Mouse (Mus musculus): ENCODE measurements around the gene Synm.
A peak's percentile ranks its signal among the peaks of the same experiment; 100 is the strongest.

Synm gene

DNA sequence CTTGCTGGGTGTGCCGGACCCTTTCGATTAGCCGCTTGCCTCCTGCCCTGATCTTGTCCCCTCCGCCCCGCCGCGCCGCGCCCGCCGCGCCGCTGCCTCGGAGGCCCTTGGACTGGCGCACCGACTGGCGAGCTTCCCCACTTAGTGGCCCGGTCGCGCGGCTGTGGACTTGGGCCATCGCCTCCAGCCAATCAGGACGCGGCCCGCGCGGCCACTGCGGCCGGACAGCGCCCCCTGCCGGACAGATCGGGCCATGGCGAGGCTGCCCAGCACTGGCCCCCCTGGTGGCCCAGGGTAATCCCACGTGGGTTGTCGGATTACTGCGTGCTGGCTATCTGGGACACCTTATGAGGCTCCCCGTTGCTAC lies at the start of gene Synm:
Gene Synm (minus strand): TSS at position 114 of the 367 bp plus-strand sequence.
- DNase-seq: peak; percentile 81 to 90

DNA sequence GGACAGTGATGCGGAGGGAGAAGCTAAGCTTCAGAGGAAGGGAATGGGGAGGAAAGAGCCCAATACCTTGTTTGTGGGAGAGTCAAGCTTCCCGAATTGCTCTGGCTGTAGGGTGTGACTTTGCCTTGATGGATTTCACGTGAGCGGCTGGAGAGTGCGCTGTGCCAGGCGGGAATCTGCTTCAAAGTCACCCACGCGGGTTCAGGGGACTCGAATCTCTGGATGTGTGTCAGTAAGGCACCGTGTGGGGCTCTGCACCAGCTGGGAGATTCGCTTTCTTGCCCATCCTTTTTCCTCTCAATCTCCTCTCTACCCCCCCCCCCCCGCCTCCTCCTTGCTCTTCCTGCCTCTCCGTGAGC lies 44.3 kb upstream of the Synm start:
- no peak for DNase-seq

- peak; percentile 76 to 86 for DNase-seq
Observed at GRCm38 (mm10) chr7:67803015-67803856, 43.7 kb upstream of the Synm start.

DNA sequence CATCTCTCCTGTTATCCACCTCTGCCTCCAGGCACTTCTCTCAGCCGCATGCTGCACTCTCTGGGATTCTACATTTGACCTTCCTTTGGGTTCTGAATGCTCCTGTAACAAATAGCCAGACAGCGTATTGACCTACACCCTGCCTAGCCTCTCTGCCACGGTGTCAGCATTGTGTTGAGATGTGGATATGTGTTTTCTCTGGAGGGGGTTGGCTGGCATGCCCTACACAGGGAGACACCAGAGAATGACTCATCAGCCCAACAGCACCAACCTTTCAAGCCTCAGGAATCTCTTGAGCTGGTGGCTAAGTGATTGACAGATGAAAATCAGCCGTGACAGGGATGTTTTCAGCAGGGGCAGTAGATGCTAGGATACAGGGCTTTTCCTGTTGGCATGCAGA lies 41.5 kb upstream of the Synm start:
- DNase-seq: no peak

DNA sequence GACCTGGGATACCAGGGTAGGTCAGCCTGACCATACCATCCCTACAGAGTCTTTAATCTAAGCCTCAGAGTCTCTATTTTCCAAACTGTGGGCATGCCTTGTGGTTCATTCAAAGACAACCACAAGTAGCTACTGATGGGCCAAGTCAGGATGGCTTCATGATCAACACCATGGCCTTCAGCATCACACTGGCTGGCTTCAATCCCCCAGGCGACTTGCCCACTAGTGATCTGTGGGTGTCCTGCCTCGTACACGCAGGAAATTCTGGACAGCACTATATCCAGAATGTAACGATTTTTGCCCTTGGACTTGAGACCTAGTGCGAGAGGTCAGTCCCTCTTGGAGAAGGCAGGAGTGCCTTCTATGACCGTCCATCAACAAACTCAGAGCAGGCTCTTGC lies 41.0 kb upstream of the Synm start:
- no peak for DNase-seq

DNA sequence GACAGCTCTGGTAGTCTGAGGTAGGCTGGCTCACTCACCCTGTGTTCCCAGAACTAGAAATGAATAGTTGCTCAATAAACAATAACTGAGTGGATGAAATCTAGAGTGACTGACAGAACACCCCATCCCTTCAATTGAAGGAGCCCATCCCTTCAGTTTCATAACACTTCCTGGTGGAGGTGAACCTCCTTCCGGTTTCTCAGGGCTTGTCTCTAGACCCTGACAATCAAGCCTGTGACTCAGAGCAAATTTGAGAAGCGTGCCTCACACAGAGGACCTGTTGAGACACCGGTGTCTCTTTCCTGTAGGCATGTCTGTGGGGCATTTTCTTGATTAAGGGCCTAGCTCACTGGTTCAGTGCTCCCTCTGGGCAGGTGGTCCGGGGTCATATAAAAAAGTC lies 38.9 kb upstream of the Synm start:
- no peak for DNase-seq

- no peak for DNase-seq
Observed at GRCm38 (mm10) chr7:67797065-67797464, 37.5 kb upstream of the Synm start.

GRCm38 (mm10) chr7:67793449-67793848 lies 33.9 kb upstream of the Synm start:
- no peak for DNase-seq

GRCm38 (mm10) chr7:67791256-67791655 lies 31.7 kb upstream of the Synm start:
- DNase-seq: no peak

GRCm38 (mm10) chr7:67788713-67789112 lies 29.2 kb upstream of the Synm start:
- peak; percentile 61 to 76 for DNase-seq

DNA sequence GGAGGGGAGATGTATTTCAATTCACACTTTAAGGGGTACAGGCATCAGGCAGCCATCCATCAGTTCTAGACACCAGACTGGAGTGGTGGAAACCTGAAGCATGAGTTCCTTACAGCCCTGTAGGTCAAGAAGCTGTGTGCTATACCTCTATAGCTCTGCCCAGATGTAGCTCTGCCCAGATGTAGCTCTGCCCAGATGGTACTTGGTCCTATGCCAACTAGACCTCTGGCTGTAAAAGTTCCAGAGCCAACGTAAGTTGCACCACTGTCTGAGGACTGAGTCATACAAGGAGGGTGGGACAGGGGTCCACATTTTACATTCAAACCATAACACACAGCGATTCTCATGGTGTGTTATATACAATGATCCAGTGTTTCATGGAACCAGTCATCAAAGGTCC lies 28.3 kb upstream of the Synm start:
- no peak for DNase-seq

DNA sequence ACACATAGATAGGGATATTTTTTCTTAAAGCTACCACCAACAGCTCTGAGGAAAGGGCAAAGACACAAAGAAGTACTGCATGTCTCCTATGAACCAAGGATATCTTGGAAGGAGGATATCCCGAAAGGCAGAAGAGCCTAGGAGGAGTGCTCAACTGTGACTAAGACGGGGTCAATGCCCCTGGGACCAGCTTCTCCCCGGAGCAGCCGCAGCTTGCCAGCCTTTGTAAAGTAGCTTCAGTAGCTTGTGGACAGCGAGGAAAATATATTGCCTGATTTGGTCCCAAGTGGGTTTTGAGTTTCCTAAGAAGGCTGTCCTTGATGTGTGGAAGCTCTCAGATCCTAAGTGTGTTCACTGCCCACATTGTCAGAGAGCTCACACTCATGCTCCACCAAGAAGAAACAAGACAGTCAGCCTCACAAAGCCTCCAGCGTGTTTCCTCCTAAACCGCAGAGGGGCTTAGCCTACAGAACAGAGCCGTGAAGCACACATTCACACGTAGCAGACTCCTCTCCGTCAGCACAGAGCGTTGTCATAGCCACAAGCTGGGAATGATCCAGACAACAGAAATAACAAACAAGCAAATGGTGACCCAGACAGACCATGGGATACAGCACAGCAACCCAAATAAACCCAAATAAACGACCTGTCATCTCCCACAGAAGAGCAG lies 17.2 kb upstream of the Synm start:
- no peak for DNase-seq

GRCm38 (mm10) chr7:67775623-67776022 lies 16.1 kb upstream of the Synm start:
- no peak for DNase-seq

DNA sequence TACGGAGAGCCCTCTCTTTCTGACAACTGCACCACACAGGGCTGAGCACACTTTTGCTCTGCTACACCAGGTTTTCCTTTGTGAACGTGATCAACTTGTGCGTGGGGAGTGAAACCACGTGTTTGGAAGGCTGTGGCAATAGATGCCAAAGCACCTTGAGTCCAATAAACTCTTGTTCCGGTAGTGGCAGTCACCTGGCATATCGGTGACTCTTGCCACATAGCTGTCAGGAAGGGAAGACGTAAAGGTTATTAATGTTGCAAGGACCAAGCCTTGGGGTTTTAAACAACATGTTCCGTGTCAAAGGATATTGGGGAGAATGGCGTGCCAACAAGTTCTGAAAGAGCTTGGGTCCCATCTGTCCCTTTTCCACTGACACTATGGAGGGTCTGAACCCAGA lies 12.7 kb upstream of the Synm start:
- DNase-seq: no peak

GRCm38 (mm10) chr7:67769487-67769886 lies 9.9 kb upstream of the Synm start:
- no peak for DNase-seq

DNA sequence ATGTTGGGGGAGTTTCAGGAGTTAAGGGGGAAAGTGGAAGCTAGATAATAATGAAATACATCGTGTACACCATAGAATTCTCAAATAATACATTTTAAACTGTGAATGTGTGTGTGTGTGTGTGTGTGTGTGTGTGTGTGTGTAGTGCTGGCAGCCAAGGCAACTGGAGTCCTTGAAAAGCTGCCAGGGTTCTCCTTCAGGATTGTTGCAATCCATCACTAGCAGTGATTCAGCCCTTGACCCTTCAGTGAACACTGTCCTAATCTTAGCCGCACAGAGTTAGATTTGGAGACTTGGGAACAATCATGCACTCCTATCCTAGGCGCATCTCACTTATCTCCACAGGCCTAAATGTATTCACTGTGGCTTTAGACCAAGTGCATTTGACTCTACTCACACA lies 8.6 kb upstream of the Synm start:
- DNase-seq: no peak

GRCm38 (mm10) chr7:67763625-67764024 lies 4.1 kb upstream of the Synm start:
- no peak for DNase-seq

DNA sequence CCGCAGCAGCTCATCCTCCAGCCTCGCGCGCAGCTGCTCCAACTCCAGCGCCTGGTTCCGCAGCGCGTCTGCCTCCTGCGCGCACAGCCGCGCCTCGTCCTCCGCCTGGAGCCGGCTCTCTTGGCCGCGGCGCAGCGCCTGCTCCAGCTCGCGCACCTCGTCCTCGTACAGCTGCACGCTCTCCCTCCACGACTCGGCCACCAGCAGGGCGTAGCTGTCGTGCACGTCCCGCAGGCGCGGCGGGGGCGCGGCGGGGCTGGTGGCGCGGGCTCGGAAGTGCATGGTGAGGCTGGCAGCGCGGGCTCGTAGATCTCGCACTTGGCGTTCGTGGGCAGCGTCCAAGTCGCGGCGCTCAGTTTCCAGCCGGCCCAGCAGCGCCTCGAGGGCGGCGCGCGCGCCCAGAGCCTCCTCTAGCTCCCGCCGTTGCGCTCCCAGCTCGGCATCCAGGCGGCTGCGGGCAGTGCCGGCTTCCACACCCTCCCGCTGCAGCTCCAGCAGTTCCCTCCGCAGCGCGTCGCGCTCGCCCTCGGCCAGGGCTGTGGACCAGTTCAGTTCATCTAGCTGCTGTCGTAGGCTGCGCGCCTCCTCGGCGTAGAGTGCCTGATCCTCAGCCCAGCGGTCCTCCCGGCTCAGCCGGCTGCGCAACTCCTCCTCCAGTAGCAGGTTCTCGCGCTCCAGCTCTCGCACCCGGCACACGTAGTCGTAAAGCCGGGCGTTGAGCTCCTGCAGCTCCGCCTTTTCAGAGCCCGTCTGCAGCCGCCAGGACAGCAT lies 499 bp downstream of the Synm start:
- peak in 1 of 2 experiments; percentile 26 for DNase-seq

GRCm38 (mm10) chr7:67758506-67758857 lies 1.1 kb downstream of the Synm start:
- peak in 1 of 2 experiments; percentile 10 for DNase-seq

DNA sequence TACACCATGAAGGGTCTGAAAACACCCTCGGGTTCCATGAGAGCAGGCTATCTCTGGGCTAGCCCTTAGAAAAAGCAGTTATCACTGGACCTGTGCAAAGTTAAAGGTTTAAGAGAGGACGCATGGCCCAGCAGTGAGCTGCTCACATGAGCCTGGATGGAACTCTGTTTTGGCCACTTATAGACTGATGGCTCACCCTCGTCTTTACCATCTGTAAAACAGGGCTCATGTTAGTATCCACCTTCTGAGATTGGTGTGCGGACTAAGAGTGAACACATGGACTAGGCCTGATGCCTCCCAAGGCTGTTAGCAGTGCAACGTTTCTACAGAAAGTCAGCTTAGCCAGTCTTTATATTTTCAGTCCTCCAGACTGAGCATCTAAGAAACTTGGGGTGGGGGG lies 2.9 kb downstream of the Synm start:
- DNase-seq: no peak

- no peak for DNase-seq
Observed at GRCm38 (mm10) chr7:67755366-67755765, 4.2 kb downstream of the Synm start.

DNA sequence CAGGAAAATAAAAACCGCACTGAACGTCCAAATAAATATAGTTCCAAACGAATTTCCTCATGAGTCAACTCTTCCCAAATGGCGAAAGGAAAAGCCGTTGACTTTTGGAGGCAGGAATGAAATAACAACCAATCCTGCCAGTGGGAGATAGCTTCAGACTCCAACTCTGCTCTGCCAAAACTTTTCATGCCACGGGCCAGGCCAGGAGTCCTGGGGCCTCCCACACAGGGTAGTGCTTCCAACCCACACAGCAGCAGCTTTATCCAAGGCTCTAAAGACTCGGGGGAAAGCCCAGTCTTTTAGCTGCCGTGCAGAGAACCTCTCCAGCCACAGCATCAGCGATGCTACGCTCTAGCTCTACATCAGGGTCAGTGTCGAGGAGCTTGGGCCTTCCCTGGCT lies 4.9 kb downstream of the Synm start:
- DNase-seq: no peak

GRCm38 (mm10) chr7:67749441-67750239 lies 9.9 kb downstream of the Synm start:
- no peak for DNase-seq
